Mouse (Mus musculus) brain, embryonic 18.5 days (tissue): ENCODE measurements around the gene Nedd9.

Experiments used
- DNase-seq: peaks from one replicate; pipeline ENCODE4 v3.0.0-alpha.2; 2012; ENCODE audit warnings: low read depth, low spot score

Nedd9 gene

DNA sequence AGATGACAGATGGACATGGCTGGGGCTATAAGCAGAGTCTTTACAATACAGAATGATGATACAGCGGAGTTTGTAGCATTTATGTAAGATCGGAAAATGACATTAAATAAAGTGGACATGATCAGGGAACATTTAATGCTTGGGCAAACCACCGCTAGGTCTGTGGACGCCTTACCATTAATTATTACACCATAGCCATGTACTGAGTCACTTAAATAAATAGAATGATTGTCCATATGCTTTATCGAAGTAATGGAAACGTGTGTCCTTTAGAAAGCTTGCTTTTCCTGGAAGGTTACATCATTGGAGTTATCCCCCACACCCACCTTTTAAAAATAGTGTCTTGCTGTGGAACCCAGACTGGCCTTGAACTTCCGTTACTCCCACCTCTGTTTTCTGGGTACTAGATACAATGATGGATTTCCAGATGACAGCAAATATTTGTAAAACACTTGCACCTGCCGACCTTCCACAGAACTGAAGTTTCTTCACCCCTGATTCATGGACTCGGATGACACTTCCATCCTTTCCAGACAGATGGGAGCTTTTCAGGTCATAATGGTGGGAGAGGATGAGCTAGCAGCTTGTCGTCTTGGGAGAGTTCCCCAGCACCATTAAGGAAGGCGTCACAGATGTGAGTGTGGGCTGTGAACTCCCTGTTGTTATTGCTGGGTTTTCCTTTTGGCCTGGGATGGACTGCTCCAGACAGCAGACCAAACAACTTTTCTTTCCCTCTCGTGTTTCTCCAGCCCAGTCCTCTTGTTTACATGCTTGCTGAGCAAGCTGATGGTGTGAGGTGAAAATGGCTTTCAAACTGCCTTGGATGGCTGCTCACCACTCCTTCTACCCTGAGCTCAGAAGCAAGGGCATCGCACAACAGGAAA, 76.7 kb downstream of the Nedd9 start:
- no peak for DNase-seq

DNA sequence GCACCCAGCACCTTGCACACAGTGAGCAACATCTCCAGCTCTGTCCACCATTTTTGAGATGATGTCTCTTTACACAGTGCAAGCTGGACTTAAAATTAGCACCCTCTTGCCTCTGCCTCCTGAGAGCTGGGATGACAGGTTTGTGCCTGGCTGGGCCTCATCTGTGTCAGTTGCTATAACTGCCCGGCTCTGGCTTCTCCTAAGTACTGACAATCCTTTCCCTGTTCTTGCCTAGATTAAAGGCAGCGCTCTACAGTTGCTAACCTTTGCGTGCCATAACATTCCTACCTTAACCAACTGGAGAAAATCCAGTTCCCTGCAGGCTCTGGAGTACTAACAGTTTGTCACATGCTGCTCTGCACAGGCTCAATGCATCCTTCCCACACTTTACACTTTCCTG, 77.9 kb downstream of the Nedd9 start:
- no peak for DNase-seq

DNA sequence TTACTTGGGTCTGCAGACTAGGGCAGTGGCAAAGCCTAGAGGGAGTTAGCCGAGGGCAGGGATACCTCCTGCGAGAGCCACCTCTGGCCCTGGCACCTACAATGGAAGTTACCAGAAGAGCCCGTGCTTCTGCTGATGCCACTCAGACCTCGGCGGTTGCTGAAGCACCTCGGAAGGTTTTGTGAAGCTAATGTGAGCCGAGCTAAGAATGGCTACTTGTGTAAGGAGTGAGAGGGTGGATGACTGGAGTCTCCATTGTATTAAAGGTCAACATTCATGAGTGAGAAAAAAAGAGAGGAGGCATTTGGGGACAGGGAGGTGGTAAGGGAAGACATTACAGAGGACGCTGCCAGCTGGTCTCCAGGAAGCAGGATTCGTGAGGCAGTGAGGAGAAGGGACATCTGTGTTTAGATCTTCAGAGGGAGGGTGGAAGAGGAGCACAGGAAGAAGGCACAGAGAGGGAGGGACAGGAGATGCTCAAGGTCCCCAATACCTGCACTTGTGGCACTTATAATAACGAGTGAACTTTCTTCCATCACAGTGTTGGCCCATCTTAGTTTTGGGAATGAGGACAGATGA, 78.7 kb downstream of the Nedd9 start:
- DNase-seq: no peak

DNA sequence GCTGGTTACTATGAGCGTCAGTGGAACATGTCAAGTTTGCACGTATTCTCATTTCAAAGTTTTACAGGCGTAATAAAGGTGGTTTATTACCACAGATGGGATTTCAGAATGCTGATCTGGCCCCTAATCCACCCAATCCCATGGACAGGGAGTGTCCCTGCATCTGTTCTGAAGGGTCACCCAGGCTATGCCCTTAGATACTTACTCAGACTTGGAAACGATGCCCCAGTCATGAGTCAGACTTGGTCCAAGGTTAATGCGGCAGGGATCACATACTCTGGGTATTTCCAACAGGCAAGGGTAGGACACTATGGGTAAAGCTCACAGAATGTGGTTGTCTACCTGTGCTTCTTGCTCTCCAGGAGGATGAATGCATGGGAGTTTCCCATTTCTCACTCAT, 82.2 kb downstream of the Nedd9 start:
- DNase-seq: no peak

DNA sequence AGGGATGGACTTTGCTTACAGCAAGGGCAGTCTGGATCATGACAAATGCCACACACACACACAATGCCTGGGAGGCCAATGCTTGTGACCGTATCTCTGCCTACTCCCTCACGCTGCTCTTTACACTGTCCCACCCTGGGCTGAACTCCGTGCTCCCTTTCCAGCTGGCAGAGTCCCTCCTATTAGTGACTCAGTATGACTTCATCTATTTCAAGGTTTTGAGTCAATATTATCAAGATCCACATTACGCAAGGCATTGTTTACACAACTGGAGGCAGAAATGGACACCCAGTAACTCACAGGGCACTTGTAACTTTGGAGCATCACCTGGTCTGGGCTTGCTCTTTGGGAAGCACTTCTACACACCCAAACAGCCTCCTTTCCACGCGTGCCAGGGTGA, 83.3 kb downstream of the Nedd9 start:
- DNase-seq: no peak

DNA sequence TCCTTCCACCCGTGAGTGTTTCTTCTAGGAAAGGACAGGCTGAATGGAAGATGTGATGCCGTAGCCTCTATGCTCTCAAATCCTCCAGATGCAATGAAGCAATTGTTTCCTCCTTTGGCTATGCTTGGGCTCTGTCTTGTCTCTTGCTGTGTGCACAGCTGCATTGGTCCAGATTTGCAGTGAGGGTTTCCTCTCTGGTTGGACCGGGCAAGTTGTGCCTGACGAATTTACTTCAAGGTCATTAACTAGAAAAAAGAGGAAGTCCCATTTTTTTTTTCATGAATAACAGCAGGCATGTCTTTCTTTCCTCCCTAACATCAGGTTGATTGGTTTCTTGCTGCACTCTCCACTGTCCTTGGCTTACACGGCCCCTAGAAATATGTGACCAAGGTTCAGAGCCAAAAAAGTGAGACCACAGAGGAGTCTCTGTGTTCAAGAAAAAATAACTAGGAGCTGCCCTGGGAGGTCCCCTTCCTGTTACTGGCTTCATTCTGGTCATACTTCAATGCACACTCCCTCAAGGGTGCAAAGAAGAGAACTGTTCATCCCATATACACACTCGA, 84.6 kb downstream of the Nedd9 start:
- DNase-seq: no peak

DNA sequence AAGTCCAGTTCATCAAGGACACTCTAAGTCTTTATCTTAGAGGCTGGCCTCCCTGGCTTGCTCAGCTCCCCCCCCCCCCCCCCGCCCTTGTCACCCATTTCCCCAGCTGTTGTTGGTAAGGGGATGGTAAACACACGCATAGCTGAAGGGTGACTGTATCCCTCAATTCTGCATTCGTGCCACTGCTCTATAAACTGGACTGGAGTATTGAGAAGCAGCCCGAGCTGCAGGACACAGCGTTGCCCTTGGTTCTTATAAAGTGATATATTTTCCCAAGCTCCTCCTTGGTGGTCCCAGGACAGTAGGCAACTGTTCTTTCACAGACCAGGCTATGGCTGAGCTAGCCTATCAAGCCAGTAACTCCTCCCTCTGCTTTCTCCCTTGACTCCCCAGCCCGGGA, 85.4 kb downstream of the Nedd9 start:
- no peak for DNase-seq

DNA sequence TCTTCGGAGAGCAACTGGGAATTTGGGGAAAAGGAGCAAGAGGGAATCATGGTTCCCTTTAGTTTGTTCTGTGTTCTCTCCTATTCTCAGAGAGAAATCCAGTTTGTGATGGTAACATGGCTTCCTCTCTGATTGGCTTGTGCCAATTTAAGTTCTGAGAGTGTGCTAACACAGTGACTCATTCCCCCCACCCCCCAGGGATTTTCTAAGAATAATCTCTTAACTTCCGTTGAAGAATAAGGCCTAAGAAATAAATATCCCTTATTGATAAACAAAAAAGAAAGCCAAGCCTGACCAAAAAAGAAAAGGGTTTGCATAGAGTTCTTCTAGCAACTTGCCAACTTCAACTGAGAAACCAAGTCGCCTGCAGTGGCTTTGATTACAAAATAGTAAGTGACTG, 86.9 kb downstream of the Nedd9 start:
- DNase-seq: no peak

DNA sequence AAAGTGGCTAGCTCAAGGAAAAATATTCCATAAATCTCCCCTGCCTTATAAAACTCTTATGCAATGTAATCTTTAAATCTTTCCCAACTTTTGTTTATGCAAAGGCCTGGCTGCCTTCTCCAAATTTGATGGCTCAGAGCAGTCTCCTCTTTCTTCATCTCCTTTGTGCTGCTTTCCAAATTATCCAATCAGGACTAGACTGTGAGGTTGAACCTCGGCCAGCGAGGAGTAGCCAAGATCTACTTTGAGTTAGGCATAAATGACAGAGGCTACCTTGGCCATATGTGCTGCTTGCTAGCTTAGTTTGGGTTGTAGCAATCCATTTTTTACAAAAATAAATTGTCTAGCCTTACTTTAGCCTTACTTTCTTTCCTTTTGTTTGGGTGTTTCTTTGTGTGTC, 95.0 kb downstream of the Nedd9 start:
- no peak for DNase-seq

DNA sequence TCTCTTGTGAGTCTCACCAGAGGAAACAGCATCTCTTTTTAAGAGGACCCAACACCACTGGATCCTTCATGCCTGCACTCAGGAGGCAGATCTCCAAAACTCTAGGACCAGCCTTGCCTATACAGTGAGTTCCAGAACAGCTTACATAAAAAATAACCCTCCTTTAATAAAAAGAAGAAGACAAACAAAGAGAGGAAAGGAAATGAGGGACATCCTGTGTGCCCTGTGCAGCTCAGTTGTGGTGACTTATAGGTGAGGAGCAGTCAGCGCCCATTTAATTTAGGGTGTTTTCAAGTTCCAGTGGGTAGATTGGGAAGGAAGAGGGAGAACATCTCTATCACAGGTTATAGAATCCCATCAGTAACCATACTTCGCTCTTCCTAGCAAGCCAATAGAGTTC, 96.5 kb downstream of the Nedd9 start:
- no peak for DNase-seq

DNA sequence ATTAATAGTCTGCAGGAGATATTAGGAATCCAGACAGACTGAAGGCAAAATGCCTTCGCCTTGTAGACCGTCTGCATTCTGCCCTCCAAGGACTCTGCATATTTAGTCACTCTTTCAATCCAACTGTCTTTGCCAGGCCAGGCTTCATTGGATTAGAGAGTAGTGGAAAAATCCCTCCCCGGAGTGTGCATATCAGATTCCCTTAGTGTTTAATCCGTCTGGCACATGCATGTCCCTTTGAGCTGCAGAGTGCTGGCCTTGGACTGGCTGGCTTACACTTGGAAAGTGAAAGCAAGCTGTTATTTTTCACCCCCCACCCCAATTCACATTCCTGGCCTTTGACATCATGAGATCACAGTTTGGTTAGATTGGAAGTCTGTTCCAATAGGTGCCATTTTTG, 100.6 kb downstream of the Nedd9 start:
- no peak for DNase-seq

DNA sequence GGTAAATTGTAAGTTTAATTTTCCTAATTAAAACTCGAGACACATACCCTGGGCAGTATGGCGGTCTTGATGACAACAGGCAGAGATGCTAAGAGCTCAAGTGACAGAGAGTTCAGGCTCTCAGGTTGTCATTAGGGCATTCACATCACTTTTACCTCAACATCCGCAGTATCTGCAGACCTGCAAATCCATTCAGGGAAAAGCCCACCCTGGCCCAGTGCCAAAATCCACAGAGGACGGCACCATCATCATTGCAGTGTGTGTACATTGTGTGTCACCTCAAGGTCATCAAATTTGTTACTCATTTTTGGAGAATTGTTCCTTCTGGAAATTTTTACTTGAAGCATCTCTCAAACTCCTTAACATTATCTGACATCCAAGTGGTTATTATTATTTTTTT, 102.3 kb downstream of the Nedd9 start:
- DNase-seq: no peak

DNA sequence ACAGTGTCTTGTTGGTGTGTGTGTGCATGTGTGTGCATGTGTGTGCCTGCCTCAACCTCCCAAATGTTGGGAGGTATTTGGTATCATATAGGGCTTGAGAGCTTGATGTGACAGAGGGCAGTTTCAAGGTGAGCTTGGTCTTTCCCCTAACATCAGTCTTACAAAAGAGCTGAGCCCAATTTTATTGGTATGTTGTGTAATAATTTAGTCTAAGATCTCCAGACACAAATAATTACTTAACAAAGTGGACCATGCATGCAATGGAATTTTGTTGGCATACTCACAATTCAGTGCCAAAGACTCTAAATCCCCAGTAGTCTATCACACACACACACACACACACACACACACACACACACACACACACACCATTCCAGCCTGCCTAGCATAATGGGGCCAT, 104.5 kb downstream of the Nedd9 start:
- no peak for DNase-seq

DNA sequence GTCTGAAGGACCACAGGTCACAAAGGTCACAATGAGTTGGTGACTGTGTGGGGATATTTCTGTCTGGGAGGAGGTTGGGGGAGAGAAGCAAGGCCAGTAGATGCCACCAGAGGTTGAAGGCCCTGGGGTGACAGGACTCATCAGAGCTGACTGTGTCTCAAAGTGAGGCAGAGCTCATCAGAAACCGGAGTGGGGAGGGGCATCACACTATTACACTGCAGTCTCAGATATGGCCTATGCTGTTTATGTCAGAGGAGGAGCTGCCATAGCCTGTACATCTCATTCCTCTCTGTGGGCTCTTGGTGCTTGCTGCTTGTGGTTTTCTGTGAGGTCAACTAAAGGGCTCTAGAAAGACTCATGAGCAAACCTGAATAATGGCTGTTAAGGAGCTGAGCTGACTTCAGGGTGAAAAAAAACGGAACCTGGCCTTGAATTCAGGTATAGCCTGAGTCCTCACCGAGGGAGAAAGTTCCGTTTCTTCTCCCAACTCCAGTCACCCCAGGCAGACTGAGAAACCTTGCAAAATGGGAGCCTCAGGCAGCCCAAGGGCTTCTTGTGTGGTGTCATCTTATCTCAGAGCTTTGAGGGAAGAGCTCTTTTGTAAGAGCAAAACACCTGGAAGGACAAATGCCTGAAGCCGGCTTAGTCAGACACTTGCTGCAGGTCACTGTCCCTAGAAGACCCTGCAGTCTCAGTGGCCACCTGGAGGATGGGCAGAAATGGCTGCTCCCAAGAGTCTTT, 105.2 kb downstream of the Nedd9 start:
- no peak for DNase-seq

DNA sequence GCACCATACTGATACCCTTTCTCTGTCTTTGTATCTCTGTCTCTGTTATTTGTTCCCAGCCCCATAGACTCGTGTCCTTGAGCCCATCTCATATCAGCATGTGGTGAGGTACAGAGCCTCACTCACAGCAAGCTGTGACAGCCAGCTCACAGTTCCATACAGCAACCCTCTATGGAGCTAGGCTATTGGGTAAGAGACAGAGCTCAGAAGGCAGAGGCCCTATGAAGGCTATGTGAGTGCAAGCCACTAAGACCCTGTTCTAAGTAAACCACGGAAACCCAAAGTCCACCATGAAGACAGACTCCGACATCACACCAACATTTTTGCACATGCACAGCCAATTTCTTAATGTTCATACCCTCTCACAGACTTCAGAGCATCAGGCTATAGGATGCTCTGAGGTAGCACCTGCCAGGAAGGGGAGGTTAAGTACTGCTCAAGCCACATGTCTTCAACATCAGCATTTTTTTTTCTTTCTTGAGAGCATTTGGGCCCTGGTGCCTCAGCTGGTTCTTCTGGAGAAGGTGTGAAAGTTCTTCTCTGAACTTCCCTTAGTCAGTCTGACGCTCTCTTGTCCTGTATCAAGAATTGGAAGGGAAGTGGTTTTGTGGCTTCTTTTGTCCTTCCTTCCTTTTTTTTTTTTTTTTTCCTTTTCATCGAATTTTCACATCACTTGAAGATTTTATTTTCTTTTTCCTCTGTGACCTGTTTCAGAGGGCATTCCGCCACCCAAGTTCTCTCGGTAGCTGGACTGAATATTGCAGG, 105.9 kb downstream of the Nedd9 start:
- DNase-seq: no peak

DNA sequence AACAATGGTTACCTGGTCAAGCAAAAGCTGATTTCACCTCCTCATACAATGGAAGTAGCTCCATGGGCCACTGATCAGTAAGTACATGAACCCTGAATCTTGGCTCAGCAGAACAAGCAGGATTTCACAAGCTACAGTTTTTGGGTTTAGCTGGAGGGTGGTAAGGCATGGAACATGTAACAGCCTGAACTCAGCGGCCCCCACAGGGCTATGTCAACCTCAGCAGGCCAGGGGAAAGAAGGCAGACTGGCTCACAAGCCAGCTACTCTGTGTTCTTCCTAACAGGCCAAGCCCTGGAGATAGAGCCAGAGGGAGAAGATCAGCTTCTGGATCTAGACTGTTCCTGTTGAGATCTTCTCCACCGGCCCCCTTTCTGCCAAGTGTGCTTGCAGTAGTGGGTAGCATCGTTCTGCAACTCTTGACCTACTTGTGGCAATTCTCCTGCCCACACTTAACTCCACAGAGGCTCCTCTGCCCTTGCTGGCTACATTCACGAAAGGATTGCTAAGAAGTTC, 107.2 kb downstream of the Nedd9 start:
- no peak for DNase-seq

DNA sequence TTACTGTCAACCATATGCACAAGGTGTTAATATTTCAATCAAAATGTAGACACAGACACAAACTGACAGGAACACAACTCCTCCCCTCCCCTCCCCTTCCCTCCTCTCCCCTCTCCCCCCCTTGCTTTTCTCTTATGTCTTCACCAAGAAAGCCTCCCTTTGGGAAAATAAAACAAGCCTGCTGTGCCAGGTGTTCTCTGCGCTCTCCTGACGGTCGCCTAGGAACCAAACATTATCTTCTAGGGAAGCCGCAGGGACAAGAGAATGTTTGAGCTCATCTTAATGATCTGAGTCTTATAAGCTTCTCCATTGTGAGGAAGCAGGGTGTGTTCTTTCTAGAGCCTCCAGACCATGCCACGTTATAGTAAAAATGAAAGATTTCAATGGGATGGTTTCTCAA, 108.7 kb downstream of the Nedd9 start:
- DNase-seq: no peak

DNA sequence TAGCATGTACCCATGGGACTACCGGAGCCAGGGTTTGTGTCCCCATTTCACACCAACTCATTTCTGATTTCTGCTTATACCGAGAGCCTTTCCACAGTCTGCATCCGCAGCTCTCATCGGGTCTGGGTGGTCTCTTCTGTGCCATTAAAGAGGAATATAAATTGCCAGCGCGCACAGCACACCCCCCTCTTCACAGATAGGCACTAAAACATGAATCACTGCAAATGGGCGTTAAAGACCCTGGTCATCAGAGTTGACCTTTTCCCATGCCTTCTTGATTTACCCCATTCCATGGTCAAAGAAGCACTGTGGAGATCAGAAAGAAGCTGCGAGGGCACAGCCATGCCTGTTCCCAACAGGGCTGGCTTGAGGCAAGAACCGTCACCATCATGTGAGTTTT, 109.3 kb downstream of the Nedd9 start:
- DNase-seq: no peak

DNA sequence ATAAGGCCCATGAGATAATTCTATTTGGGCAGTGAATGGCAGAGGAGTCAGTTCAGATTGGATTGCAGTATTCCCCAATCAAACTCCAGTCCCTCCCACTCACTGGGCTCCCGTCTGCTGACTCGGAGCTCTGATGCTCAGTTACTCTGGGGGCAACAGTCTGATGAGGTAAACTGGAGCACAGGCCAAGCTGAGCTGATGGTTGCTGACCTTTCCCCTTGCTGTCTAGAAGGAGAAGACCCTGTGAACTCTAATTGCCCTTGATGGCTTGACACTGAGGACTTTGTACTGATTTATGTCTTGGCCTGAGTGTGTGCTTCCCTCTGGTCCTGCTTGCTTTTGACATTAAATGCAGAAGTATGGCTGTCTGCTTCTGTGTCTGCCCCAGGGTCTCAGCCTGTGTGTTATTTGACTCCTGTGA, 110.1 kb downstream of the Nedd9 start:
- no peak for DNase-seq

DNA sequence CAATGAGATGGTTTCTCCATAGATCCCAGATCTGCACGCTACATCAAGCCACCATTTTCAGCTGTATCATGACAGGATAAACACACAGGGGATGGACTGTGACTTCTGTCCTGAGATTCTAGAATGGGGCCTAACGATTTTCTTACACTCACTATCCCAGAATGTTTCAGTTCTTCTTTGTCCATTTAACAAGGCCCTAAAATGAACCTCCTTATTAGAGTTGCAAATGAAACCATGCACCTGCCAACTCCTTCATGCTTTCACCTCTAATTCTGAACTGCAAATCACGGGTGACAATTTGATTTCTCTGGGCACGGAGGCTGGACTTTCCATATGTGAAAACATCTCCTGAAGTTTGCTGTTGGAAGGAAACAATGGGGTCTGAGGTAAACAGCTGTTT, 111.1 kb downstream of the Nedd9 start:
- no peak for DNase-seq

DNA sequence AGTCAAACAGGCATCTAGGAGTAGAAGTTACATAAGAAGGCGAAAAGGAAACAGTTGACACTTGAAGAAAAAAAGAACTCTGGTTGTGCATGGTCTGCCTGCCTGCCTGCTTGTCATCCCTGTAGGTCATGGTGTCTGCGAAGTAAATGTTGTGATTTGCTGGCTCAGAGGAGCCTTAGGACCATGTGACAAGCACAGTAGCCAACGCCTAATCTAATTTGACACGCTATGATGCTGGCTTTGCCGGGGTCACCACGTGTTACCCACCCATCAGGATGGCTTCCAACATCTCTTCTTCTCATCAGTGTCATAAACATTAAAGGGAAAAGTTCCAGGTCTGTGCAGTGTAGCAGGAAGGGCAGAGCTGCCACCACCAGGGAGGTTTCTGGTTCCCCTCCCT, 111.5 kb downstream of the Nedd9 start:
- DNase-seq: no peak

DNA sequence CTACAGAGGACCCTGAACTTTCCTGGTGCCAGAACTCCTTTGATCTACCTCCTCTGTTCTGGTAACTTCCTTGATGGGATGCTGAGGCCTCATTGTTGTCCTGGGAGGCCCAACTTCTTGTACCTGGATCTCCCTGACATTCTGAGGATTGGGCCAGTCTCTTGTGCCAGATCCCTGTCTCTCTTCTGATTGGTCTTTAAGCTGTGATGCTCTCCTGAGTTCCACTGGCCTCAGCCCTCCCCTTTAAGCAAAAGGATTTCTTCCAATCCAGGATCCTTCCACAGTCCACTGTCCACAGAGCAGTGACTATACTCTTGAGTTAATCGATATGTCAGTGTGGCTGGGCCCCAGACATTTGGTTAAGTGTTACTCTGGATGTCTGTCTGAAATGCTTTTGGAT, 112.3 kb downstream of the Nedd9 start:
- DNase-seq: no peak
